Mouse (Mus musculus) MEL (cell line): Measurements from ENCODE around the gene Mgat5.

Experiments
- ETS1 ChIP-seq: IDR thresholded peaks from 2 replicates; pipeline ENCODE4 v1.6.1; 2012; ENCODE audit warnings: low read depth, mild to moderate bottlenecking, inconsistent platforms, low read length, improper control_type of control experiment, moderate library complexity
- GATA1 ChIP-seq: IDR thresholded peaks from 2 replicates; pipeline ENCODE4 v1.6.1; 2011; ENCODE audit warnings: low read depth, low read length, improper control_type of control experiment
- HCFC1 ChIP-seq: IDR thresholded peaks from 2 replicates; pipeline ENCODE4 v1.6.1; 2012; ENCODE audit warnings: low read depth, mild to moderate bottlenecking, inconsistent platforms, low read length, improper control_type of control experiment, moderate library complexity
- MAX ChIP-seq: IDR thresholded peaks from 2 replicates; pipeline ENCODE4 v1.6.1; 2011; ENCODE audit warnings: low read length, improper control_type of control experiment
- MYB ChIP-seq: IDR thresholded peaks from 2 replicates; pipeline ENCODE4 v1.6.1; 2011; ENCODE audit warnings: mild to moderate bottlenecking, low read depth, low read length, improper control_type of control experiment
- POLR2A ChIP-seq, 2 experiments: IDR thresholded peaks; 2 replicates each; pipeline ENCODE4 v1.6.1; 2011 to 2012; ENCODE audit warnings: low read length in 2 of 2, mild to moderate bottlenecking in 2 of 2, control low read depth in 1 of 2, improper control_type of control experiment in 1 of 2, low read depth in 1 of 2, moderate library complexity in 1 of 2; ENCODE audit not compliant: control insufficient read depth in 1 of 2, insufficient read depth in 1 of 2, poor library complexity in 1 of 2
- POLR2AphosphoS5 ChIP-seq: IDR thresholded peaks from 2 replicates; pipeline ENCODE4 v1.6.1; 2012; ENCODE audit warnings: low read depth, borderline replicate concordance, mild to moderate bottlenecking, inconsistent platforms, low read length, moderate library complexity, mixed read lengths
- UBTF ChIP-seq: IDR thresholded peaks from 2 replicates; pipeline ENCODE4 v1.6.1; 2012; ENCODE audit warnings: low read depth, mild to moderate bottlenecking, inconsistent platforms, low read length, improper control_type of control experiment, moderate library complexity, borderline replicate concordance; ENCODE audit not compliant: insufficient read depth
- USF1 ChIP-seq: IDR thresholded peaks from 2 replicates; pipeline ENCODE4 v1.6.1; 2014; ENCODE audit warnings: low read depth, mild to moderate bottlenecking, inconsistent platforms, low read length, improper control_type of control experiment, moderate library complexity
- ZNF384 ChIP-seq: IDR thresholded peaks from 2 replicates; pipeline ENCODE4 v1.6.1; 2012; ENCODE audit warnings: low read depth, mild to moderate bottlenecking, inconsistent platforms, low read length, improper control_type of control experiment

- TF ChIP-seq MAX, result no peak
- TF ChIP-seq ZNF384, result no peak
- no peak for TF ChIP-seq POLR2AphosphoS5
- no peak for TF ChIP-seq GATA1
- no peak for TF ChIP-seq USF1
- TF ChIP-seq UBTF, result no peak
- TF ChIP-seq POLR2A (IDR thresholded peaks at IDR 0.05; ENCODE audit: control insufficient read depth in 1 of 2, insufficient read depth in 1 of 2, low read depth in 1 of 2, low read length in 2 of 2, poor library complexity in 1 of 2), result no peak
- TF ChIP-seq HCFC1, result no peak
- no peak for TF ChIP-seq MYB
- no peak for TF ChIP-seq ETS1
Observed at GRCm38 (mm10) chr1:127415896-127416295, 211.1 kb downstream of the Mgat5 start.
